Mouse (Mus musculus): Measurements from ENCODE around the gene Minos1.

DNA sequence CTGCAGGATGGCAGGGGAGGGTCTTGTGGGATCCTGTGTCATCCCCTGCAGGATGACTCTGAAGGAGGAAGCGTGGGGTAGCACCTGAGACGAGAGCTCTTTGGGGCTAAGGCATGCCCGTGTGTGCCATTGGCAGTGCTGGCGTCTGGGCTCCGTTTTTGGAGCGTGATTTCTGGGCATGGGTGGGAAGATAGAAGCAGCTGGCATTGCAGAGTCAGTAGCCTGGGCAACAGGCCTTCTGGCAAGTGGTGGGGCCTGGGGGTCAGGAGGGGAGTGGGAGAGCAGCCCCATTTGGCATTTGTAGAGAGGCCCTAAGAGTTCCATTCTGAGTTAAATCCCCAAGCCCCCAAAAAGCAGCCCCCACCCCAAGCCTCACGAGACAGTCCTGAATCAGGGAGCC, 78.1 kb downstream of the Minos1 start:
- no peak for TF ChIP-seq POLR2A (IDR thresholded peaks at IDR 0.05; ENCODE audit: borderline replicate concordance, extremely low read depth, low read depth, low read length)
- no peak for TF ChIP-seq CTCF (IDR thresholded peaks at IDR 0.05; ENCODE audit: insufficient read depth, low read length)
